Mouse (Mus musculus) right cerebral cortex, adult 18-20 months (tissue): ENCODE measurements around the gene Hand2.

Experiments
- DNase-seq: peaks from one replicate; pipeline ENCODE4 v3.0.0; 2022; ENCODE audit warnings: mixed read lengths

Gene Hand2

DNA sequence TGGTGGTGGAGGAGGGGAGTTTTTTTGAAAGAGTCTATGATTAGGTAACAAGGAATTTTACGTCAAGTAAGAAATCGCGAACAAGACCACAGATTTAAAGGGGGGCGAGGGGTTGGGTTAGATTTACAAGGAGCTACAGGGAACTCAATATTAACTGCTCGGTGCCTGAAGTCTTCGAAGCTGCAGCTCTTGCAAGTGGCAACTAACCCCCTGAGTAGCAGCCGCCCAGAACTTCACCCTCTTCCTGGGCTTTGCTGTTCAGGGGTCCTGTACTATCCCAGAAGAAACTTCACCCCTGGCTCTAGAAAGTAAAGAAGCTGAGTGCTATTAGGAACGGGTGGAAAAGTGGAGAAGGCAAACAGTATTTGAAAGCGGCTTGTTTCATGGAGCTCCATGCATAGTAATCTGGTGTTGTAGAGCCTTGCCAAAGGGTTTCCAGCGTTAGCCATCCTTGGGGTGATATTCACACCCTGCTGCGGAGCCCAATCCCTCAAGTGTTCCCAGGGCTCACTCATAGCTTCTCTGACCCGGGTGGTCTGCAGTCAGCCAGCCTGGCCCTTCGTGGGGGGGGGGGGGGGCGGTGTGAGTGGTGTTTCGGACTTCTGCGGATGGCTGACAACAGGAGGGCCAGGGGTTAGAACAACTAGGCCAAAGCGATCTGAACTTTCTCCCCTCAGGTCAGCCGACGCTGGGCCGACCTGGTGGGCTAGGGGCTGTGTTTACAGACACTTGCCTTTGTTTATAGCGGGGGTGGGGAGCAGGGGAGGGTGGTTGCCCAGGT is 4.5 kb downstream of the Hand2 start:
- DNase-seq, result no peak

GRCm38 (mm10) chr8:57326091-57327065 is 5.6 kb downstream of the Hand2 start:
- DNase-seq, result no peak

GRCm38 (mm10) chr8:57327281-57328160 is 6.7 kb downstream of the Hand2 start:
- no peak for DNase-seq

GRCm38 (mm10) chr8:57328161-57328920 is 7.6 kb downstream of the Hand2 start:
- DNase-seq, result no peak

DNA sequence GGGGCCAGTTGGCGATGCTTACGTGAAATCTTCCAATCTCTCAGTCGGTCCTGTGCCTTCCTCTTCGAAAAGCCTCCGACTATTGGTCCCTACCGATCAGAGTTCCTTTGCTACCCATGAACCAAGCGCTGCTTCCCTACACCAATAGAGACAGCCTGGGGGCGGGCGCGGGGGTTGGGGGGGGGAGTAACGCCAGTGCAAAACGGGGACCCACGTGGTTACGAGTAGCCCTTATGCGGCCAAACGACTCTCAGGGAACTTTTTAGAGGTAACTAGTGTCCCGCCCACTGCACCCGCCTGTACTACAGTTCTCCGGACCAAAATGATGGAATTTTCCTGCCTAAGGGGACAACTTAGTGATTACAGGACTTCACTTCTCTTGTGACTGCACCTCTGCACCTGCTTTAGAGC is 8.2 kb downstream of the Hand2 start:
- DNase-seq, result no peak

DNA sequence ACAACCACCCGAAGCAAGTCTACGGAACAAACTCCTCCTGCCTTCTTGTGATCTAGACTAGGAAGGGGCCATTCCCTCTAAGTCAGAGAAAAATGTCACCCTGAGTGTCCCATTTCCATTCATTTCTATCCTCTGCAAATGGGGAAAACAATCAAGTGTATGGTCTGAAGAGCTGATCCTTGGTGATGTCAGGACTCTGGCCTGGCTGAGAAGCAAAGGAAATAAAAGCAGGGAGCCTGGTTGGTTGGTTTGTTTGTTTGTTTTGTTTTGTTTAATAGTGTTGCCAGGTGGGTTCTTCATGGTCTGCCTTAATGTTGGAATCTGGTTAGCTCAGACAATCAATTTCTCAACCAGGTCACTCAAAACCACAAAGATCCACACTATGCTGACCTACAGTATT is 9.3 kb downstream of the Hand2 start:
- no peak for DNase-seq

- no peak for DNase-seq
Measured at GRCm38 (mm10) chr8:57331727-57332630, 11.2 kb downstream of the Hand2 start.

DNA sequence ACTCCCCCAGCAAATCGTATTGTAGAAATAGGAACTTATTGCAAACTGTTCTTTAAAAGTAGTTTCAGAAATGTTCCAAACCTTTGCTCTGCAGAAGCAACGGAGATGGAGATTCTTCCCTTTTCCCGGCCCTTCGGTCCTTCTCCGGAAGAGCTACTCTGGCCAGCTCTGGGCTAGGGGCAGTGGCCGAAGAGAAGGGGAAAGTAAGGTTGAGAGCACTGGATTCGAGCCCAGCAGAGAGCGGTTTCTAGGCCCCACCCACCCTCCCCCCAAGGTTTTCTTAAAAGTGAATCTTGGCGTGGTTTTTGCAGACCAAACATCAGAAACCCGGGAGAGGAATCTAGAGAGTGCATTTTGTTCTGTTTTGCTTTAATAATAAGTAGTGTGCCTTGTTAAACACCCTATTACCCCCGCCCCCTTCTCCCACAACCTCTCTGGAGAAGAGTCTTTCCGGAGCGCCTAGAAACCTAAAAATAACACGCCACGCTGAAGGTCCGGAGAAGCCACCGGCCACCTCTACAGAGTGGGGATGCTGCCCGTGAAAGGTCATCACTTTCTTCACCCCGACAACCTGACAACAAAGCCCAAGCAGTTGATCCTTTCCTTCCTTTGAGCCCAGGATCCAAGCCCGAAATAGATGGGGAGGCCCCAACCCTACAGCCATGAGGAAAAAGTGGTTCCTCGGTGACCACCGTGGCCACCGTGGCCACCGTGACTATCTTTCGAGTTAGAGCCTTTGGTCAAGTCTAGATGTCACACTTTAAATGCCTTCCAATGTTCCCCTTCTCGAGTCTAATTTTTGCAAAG is 12.1 kb downstream of the Hand2 start:
- DNase-seq, result no peak

GRCm38 (mm10) chr8:57333483-57333770 is 12.6 kb downstream of the Hand2 start:
- DNase-seq, result no peak

DNA sequence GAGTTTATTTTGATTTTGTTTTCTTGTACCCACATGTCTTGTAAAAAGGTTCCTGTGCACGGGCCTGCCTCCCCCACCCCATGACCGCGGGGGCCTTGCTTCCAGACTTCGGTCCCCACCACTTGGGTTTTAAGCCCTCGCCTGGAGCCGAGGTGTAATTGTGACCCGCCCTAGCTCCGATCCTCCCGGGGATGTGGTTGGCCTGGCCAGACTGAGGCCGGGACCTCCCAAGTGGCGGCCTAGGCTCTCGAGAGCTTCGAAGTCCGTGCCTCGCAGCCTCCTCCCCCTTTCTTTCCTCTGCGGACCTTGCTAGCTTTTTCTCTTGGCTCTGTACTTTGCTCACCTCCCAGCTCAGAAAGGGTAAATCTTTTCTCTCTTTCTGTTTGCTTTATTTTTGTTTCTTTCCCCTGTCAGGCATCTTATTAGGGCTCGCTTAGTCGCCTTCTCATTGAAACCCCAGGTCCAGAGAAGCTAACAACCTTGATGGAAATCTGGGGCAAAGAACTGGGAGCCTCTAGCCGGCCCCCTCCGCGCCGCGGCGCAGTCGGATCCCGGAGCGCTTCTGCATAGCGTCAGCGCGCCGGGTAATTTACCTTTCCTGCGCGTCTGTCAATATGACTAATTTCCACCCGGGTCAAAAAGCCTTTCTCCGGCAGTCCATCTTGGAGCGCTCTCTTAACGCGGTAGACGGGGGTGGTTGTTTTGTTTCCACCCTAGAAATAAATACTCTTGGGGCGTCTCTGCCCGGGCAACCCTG is 13.2 kb downstream of the Hand2 start:
- no peak for DNase-seq

DNA sequence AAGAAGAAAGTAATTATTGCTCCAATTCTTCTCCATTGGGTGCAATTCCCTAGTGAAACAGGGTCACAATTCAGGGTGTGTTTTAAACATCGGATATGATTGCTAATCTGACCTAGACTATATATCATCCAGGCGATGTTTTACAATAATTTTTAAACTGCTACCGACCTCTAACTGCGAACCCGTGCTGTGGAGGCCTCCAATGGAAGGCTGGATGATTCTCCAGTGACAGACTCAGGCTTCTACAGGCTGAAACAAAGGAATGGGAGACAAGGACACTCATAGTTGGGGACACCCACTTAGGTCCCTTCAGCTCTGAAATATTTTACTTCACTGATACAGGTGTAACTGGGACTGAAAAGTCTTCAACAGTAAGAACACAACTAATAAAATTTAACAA is 13.9 kb downstream of the Hand2 start:
- no peak for DNase-seq

GRCm38 (mm10) chr8:57337271-57338030 is 16.7 kb downstream of the Hand2 start:
- no peak for DNase-seq

- DNase-seq, result no peak
Measured at GRCm38 (mm10) chr8:57339711-57340650, 19.2 kb downstream of the Hand2 start.

GRCm38 (mm10) chr8:57340840-57341540 is 20.2 kb downstream of the Hand2 start:
- no peak for DNase-seq

DNA sequence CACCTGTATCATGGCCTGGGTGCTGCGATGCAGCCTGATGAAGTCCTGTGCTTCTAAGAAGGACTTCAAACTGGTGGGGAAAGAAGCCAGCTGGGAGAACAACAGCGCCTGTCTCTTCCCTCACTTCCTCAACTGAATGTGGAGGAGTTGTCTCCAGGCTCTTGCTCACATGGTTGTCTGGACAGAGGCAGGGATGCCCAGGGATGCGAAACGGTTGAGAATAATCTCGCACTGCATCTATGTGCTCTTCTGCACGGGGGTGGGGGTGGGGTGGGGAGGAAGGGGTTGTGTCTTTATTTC is 20.7 kb downstream of the Hand2 start:
- no peak for DNase-seq

GRCm38 (mm10) chr8:57342386-57343090 is 21.8 kb downstream of the Hand2 start:
- no peak for DNase-seq
